Mouse (Mus musculus) layer of hippocampus, postnatal 25 days (tissue): ENCODE measurements at regions not wholly inside any gene's neighbourhood (a gene's known extent, or its start where the extent isn't known, plus 50 kb on each side); places are given as distances from the start of the nearest gene placed in this dataset.

ENCODE experiments used
- DNase-seq, 2 experiments: peaks; one replicate each; pipeline ENCODE4 v3.0.0; 2022; ENCODE audit warnings: mixed read lengths in 2 of 2, low spot score in 1 of 2; ENCODE audit errors: extremely low spot score in 1 of 2

DNA sequence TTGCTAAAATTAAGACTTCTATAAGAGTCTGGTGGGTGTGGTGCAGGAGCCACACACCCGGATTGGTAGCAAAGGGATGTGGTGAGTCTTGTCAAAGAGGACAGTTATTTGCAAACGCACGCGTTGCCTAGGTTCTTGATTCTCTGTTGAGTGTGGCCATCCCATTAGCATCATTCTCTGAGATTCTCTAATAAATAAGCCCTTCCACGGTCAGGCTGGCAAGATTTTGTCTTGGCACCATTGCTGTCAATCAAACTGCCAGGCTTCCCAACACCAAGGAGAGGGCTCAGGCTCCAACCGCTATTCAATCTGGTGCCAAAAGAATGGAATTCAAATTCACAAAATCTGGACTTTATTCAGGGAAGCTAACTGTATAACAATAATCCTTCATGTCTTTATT, 84.6 kb upstream of the Nphp3 start:
- no peak for DNase-seq

DNA sequence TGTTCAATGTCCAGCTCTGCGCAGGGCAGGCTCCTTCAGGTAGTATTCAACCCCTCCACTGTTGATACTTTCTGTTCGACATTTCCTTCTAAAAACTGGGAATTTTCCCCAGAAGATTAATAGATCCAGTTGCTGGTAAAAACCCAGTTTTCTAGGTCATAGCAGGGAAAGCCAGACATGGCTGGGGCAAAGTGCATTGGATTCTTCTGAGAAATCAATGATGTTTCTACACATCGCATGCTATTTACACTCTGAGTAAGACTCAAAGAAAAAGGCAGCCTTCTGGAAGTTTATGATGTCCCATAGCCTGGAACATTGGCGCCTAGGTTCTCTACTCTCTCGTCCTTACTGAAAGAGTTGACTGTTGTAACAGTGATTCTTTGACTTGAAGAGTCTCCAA, 80.0 kb upstream of the Nphp3 start:
- no peak for DNase-seq

- no peak for DNase-seq
Measured at GRCm38 (mm10) chr9:103924641-103925040, 77.7 kb upstream of the Nphp3 start.

DNA sequence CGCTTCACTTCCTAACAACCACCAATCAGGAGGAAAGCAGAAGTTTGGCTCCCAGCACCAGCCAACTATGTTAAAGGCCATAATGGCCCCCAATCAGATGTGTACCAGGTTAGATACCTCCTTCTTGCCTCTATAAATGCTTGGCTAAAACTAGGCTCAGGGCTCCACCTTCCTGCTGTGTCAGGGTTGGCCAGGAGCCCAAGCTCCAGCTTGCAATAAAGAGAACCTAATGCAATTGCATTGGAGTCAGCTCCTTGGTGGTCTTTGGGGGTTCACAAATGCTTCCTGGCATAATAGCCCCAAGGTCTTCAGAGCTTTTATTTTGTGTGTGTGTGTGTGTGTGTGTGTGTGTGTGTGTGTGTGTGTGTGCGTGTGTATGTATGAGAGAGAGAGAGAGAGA, 76.9 kb upstream of the Nphp3 start:
- DNase-seq = no peak

- no peak for DNase-seq
Measured at GRCm38 (mm10) chr9:103928744-103929527, 73.4 kb upstream of the Nphp3 start.

- no peak for DNase-seq
Measured at GRCm38 (mm10) chr9:103938070-103938469, 64.3 kb upstream of the Nphp3 start.

DNA sequence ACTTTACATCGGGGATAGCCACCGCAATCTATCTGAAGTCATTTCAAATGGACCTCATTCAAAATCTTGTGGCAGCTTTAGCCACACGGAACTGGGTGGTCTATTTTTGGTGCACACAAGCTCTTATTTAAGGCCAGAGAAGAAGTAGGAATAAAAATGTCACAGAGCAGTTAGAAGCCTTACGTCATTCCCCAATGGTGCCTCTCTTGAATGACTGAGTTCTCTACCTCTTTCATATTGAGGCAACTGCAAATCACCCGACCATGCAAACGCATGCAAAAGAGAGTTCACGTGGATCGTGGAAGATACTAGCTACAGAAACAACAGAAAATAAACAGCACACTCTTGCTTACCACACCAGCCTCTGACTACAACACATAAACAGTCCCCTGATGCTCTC, 62.3 kb upstream of the Nphp3 start:
- no peak for DNase-seq

GRCm38 (mm10) chr9:103940506-103940905, 61.8 kb upstream of the Nphp3 start:
- DNase-seq = no peak

GRCm38 (mm10) chr9:103941176-103941900, 61.0 kb upstream of the Nphp3 start:
- no peak for DNase-seq

DNA sequence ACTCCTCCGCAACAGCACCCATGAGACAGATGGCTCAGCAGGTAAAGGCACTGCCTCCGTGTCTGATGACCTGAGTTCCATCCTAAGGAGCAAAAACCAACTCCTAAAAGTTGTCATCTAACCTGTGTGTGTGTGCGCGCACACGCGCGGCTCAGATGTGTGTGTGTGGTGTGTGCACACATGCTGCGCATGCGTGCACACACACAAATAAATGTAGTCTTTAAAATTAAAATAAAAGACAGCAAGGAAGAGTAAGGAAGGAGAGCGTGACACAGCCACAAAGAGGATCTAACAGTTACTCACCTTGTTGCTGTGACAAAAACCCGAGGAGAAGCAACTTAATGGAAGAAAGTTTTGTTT, 60.5 kb upstream of the Nphp3 start:
- DNase-seq = no peak

DNA sequence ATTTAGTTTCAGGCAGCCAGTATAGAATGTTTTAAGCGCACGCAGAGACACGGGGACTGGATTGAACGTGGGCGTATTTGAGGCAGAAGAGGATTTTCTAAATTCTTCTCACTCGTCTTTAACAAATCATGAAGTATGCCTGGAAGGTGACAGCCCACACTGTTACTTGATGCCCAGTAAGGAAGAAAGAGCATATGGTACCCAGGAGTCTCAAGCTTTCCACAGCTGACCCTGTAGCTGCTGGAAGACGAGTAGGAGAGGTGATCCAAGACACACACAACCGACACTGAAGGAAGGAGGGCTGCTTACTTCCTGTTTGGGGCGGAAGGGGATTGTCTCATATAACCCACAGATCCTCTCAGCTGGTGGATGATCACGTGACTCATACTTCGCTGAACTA, 56.9 kb upstream of the Nphp3 start:
- DNase-seq = no peak

DNA sequence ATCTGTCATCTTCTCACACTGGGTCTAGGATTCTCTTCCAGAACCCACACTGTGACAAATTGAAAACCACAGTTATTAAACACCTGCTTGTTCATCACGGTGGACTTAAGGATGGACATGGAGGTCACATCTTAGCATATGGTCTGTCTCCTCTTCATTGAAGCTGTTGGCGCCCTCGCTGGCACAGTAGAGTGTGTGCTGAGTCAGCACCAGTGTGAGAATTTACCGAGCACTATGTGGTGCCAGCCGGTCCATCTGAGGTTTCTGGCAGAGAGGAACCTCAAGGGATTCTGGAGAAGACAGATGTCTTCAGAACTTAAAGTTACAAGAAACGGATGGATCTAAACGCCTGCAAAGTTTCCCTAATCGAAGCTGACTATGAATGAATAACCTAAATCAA, 50.5 kb upstream of the Nphp3 start:
- DNase-seq = no peak
